Mouse (Mus musculus) heart, adult 2 months (tissue): ENCODE measurements around the gene Zfp451. TPM values are rescaled to one million over a fixed set of nuclear protein-coding genes. Genes with fewer than 3 reads are reported as not detected.
A peak's percentile ranks its signal among the peaks of the same experiment; 100 is the strongest.
"Not testable (repeated sequence)": the region's sequence is repeated elsewhere in the genome, so short reads cannot be mapped to it uniquely, and the experiment has no call there.

Experiments used
- DNase-seq, 2 experiments: peaks; one replicate each; pipeline ENCODE4 v3.0.0; 2021
- H3K27ac ChIP-seq: fragments of 200-600 bp; 2 replicates; pipeline ENCODE4 v1.8.1; 2022
- H3K27me3 ChIP-seq: fragments of 200-500 bp; 2 replicates; pipeline ENCODE4 v1.6.1; 2012; ENCODE audit warnings: mild to moderate bottlenecking, low read length, inconsistent platforms, mixed read lengths; ENCODE audit not compliant: control insufficient read depth, insufficient read depth
- H3K36me3 ChIP-seq: fragments of 200-500 bp; 2 replicates; pipeline ENCODE4 v1.6.1; 2012; ENCODE audit warnings: low read length, inconsistent platforms; ENCODE audit not compliant: control insufficient read depth, insufficient read depth
- H3K4me1 ChIP-seq: fragments of 200-500 bp; 2 replicates; pipeline ENCODE4 v1.6.1; 2011; ENCODE audit warnings: low read length; ENCODE audit not compliant: control insufficient read depth, insufficient read depth
- H3K4me3 ChIP-seq: fragments of 200-600 bp; 2 replicates; pipeline ENCODE4 v1.8.1; 2022
- H3K79me2 ChIP-seq: fragments of 200-500 bp; replicated peaks from 2 replicates; pipeline ENCODE4 v1.6.1; 2012; ENCODE audit warnings: mild to moderate bottlenecking, inconsistent platforms, low read length, moderate library complexity, mixed read lengths; ENCODE audit not compliant: control insufficient read depth, insufficient read depth
- H3K9ac ChIP-seq: fragments of 200-500 bp; 2 replicates; pipeline ENCODE4 v1.6.1; 2012; ENCODE audit warnings: low read depth, mild to moderate bottlenecking, control low read depth, inconsistent platforms, low read length, mixed read lengths
- CTCF ChIP-seq: fragments of 200-600 bp; IDR thresholded peaks from 2 replicates; pipeline ENCODE4 v1.8.1; 2022; ENCODE audit warnings: antibody characterized with exemption, mild to moderate bottlenecking, moderate library complexity
- EP300 ChIP-seq: fragments of 200-500 bp; IDR thresholded peaks from 2 replicates; pipeline ENCODE4 v1.6.1; 2011; ENCODE audit warnings: low read depth, low read length, control low read depth; ENCODE audit not compliant: insufficient read depth
- POLR2A ChIP-seq: fragments of 200-500 bp; IDR thresholded peaks from 2 replicates; pipeline ENCODE4 v1.6.1; 2011; ENCODE audit warnings: mild to moderate bottlenecking, low read depth, low read length, control low read depth; ENCODE audit not compliant: insufficient read depth
- WGBS: fragments of 180-500 bp; shearing (Covaris S2); methylation state at CpG from one replicate; pipeline ENCODE4 v1.1.7; 2018; 5-methylcytosine and 5-hydroxymethylcytosine counted together
- intact Hi-C: fragments of 180-260 bp; cut with DNase I; formaldehyde crosslinking; loops from one replicate; pipeline ENCODE4 v1.15.1; 2025
- long read RNA-seq: library from polyadenylated mRNA; stranded (forward); transcript quantifications from one replicate; pipeline ENCODE4 v2.0.0, GENCODE M21; 2021
- polyA plus RNA-seq: library from polyadenylated mRNA; depleted of rRNA; stranded (reverse); fragments of >200 nt; gene quantifications from 2 replicates; pipeline ENCODE4 v1.2.3, GENCODE M21; 2012; rRNA removed
- total RNA-seq, 2 experiments: library from RNA; stranded (reverse); gene quantifications; 2 replicates each; pipeline ENCODE4 v1.2.3; 2021

Zfp451 gene
- total RNA-seq, result 10 to 100 TPM; 12.8 to 13.7 TPM
- polyA plus RNA-seq, result 3.6 and 7.8 TPM in 2 replicates
- long read RNA-seq, full-length matches to known transcripts, result 4 of 6 reads
- long read RNA-seq, partial matches to known transcripts, result 1 of 6 reads
- long read RNA-seq, other reads (novel, unspliced or antisense), result 1 of 6 reads

DNA sequence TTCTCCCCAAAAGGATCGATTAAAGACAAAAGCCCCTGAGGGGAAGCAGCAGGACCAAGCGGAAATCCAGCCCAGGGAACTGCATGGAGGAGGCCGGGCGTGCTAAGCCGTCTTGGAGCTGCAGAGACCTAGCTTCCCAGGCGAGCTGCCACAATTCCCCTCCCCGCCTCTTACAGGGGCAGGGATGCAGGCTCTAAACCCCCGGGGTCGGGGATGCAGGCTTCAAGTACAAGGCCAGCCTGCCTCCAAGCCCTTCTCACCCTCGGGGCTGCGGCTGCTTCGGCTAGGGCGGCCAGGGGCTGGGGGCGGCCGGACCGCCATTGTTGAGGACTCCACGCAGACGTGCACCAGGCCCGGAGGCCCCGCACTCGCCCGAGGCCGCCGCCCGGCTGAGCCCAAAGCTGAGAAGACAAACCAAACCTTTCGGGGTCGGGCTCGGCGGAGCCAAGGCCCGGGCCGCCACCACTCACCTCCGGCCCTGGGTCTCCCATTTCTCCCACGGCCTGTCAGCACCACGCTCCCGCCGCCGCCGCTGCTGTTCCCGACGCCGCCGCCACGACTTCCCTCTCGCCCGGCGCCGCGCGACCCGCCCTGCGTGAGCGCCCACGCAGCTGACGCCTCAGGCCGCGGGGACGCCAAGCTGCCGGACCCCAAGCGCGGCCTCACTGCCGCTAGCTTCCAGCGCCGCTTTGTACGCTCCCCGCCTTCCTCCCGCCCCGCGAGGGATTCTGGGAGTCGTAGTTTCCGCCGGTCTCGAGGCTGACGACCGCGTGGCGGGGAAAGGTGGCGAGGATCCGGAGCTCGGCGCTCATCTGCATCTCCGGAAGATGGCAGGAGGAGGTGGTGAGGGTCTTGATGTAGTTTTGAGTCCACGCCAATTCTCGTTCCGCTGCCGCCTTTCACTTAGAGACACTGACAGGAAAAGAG, at the start of gene Zfp451:
TSS of gene Zfp451 (minus strand) at position 728 of the 927 bp plus-strand sequence.
- H3K27me3 ChIP-seq, result no peaks in the 10 kb centered on the region
- H3K27ac ChIP-seq, result peak within 1 kb of the TSS; percentile 77
- TF ChIP-seq CTCF, result peak; percentile 62
- peak; percentile 62; the same call in 1 of the 2 replicates for TF ChIP-seq POLR2A
- no peak for TF ChIP-seq EP300
- intact Hi-C loops, result loop anchor here (2.0 to 5.0 kb wide), 3 partner anchors 68 to 621 kb away; no protein-coding TSS in a partner anchor
- H3K36me3 ChIP-seq, result peaks cover 10% of the 10 kb centered on the region
- H3K4me3 ChIP-seq, result peak within 1 kb of the TSS; percentile 83
- WGBS, result under 1% methylated on average over 85 of the region's 85 CpGs
- peaks cover 5% of the 10 kb centered on the region for H3K4me1 ChIP-seq
- H3K9ac ChIP-seq, result peak within 1 kb of the TSS; percentile 95
- peak; percentile 93 to 94 for DNase-seq
- peaks cover 5% of the 10 kb centered on the region for H3K79me2 ChIP-seq

DNA sequence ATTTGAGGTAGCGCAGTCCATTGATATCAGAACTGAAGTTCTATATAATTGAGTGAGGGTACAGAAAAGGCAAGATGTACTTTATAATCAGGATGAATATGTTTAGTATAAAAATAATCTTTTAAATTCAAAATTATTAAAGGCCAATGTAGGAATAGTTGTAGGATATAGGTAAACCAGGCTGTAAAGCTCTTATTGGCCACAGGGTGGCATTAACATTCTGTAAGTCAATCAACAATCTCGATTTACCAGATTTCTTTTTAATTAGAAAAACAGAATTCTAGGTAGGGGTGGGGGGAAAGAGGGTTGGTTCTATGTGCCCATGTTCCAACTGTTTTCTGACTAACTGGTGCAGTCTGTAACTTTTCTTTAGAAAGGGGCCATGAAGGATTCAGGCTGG, 32.4 kb upstream of the Zfp451 start:
- Histone ChIP-seq H3K9ac (no peak overlapping the region), H3K4me1 (no peaks in the 10 kb centered on the region), H3K4me3 (no peak overlapping the region), H3K27me3 (no peaks in the 10 kb centered on the region), H3K36me3 (no peaks in the 10 kb centered on the region), H3K79me2 (no peaks in the 10 kb centered on the region), H3K27ac (no peak overlapping the region)
- no peak for DNase-seq
- TF ChIP-seq EP300 (no peak), POLR2A (no peak), CTCF (peak; percentile 37)
- 88% methylated on average over 2 of the region's 2 CpGs for WGBS
- intact Hi-C loops, result no loop called here

DNA sequence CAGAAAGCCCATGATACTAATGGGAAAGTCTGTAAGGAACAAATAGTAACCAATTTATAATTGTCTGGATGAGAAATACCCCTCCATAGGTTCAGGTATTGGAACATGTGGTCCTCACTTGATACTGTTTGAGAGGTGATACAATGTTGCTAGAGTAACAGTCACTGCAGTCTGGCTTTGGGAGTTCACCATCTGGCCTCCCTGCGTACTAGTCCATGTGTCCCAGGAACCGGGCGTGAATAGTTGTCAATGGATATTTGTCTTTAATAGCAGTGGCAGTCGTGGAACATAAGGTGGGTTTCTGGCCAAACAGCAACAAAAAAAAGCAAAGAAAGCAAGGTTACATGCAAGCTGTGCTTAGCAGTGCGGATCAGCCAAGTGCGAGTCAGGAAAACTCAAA, 29.4 kb upstream of the Zfp451 start:
- Histone ChIP-seq H3K9ac (no peak overlapping the region), H3K79me2 (no peaks in the 10 kb centered on the region), H3K27me3 (no peaks in the 10 kb centered on the region), H3K4me1 (no peaks in the 10 kb centered on the region), H3K36me3 (no peaks in the 10 kb centered on the region), H3K27ac (no peak overlapping the region), H3K4me3 (no peak overlapping the region)
- TF ChIP-seq CTCF (no peak), EP300 (no peak), POLR2A (no peak)
- DNase-seq, result no peak
- WGBS, result 77% methylated on average over 6 of the region's 6 CpGs
- intact Hi-C loops, result no loop called here

DNA sequence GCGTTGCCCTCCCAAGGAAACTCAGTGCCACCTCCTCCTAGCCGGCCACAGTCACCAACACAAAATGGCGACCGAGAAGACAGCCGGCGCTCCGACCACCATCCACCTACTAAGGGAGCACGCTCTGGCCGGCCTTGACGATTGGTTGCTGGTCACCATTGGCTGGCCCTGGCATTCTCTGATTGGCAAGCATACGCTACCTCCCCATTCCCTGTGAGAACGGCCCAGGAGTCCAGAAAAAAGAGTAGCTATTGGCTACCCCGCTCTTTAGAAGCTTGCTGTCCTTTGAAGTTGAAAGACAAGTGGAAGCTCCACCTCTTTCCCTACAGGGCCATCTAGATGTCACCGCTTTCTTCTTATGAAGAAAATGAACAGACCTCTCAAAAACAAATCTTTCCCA, 24.6 kb upstream of the Zfp451 start:
- WGBS, result 96% methylated on average over 14 of the region's 14 CpGs
- H3K27ac ChIP-seq, H3K4me1 ChIP-seq, H3K36me3 ChIP-seq, DNase-seq, H3K9ac ChIP-seq, H3K79me2 ChIP-seq, H3K27me3 ChIP-seq, intact Hi-C loops, H3K4me3 ChIP-seq: not testable (repeated sequence)

DNA sequence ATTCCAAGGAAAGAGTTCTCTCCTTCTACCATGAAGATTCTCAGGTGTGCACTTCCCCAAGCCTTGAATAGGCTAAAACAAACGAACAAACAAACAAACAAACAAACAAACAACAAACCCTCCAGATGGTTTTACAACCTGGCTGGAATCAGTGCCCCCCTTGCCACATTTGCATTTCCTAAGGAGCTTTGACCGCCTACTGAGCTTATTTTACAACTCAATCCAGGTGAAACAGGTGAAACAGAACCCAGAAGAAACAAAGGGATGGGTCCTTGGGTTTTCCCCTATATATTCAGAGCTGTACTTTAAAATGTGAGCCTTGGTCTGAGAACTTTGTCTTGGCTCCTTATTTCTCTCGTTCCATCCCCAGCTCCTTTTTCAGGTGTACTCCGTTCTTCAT, 16.2 kb upstream of the Zfp451 start:
- Histone ChIP-seq H3K4me1 (no peaks in the 10 kb centered on the region), H3K4me3 (no peak overlapping the region), H3K36me3 (no peaks in the 10 kb centered on the region), H3K27me3 (no peaks in the 10 kb centered on the region), H3K27ac (no peak overlapping the region), H3K9ac (no peak overlapping the region), H3K79me2 (no peaks in the 10 kb centered on the region)
- DNase-seq, result no peak
- intact Hi-C loops, result no loop called here
- 58% methylated on average over 4 of the region's 4 CpGs for WGBS
- TF ChIP-seq CTCF, result no peak

DNA sequence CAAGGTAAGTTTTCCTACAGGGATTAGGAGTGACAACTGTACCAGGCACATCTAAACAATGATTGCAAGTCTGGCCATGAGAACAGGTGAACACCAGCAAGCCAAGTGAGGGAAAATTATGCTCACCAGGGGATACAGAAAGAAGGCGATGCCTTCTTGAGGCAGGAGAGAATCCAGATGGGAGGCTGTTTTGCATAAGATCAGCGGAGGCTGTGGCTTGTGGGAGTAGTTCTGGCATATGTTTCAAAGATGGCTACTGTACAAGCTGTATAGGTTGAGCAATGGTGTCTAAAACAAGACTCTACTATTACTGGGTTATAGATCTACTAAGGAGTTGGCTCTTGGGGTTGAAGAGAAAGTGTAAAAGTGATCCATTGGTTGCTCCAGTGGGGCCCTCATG, 3.5 kb upstream of the Zfp451 start:
- intact Hi-C loops, result no loop called here
- no peaks in the 10 kb centered on the region for H3K27me3 ChIP-seq
- TF ChIP-seq POLR2A (no peak), EP300 (no peak), CTCF (no peak)
- DNase-seq, result no peak
- no peak overlapping the region for H3K4me3 ChIP-seq
- peaks cover 5% of the 10 kb centered on the region for H3K4me1 ChIP-seq
- no peak overlapping the region for H3K9ac ChIP-seq
- peaks cover 5% of the 10 kb centered on the region for H3K36me3 ChIP-seq
- no peaks in the 10 kb centered on the region; the same call in none of the 2 replicates for H3K79me2 ChIP-seq
- H3K27ac ChIP-seq, result no peak overlapping the region
- 78% methylated on average over 2 of the region's 2 CpGs for WGBS
